Mouse (Mus musculus): ENCODE measurements around the gene Zfr2.

Gene Zfr2

DNA sequence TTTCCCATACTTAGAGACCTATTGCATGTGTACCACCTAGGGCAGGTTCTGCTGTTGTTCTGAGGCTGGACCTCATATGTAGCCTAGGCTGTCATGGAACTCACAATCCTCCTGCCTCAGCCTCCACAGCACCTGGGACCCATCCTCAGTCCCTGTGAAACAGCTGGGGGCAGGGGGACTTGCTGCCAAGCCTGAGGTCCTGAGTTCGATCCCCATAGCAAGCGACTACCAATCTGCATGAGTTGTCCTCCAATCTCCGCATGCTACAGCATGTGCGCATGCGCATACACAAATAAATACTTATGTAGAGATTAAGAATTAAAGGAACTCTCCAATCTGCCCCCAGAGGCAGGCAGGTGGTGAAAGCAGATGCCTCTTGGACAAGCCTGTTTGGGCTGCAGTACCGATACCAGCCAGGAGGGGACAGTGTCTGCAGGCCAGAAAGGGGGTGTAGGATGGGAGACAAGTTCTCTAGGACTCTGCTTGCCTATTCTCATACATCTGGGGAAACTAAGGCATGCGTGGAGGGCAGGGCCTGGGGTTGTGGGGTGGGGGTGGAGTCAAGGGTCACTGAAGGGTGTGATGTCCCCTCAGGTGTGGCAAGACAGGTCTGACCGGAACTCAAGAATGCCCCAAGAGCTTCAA lies 54.7 kb downstream of the Zfr2 start:
- peak; percentile 67 for DNase-seq (ENCODE audit: extremely low spot score)

DNA sequence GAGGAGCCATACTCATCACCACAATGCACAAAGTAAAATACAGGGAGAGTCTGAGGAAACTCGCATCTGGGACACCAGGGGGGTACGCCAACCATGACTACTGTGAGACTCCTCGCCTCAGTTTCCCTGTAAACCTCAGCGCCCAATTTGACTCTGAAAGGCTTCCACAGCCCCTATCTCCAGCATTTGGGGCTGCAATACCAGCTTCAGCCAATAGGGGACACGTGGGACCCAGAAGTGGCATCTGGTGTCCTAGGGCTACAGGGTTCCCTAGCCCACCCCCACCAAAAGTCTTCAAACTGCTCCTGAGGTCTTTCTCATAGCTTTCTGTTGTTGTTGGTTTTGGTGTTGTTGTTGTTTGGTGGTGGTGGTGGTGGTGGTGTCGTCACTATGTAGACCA lies 55.6 kb downstream of the Zfr2 start:
- no peak for DNase-seq (ENCODE audit: extremely low spot score)

DNA sequence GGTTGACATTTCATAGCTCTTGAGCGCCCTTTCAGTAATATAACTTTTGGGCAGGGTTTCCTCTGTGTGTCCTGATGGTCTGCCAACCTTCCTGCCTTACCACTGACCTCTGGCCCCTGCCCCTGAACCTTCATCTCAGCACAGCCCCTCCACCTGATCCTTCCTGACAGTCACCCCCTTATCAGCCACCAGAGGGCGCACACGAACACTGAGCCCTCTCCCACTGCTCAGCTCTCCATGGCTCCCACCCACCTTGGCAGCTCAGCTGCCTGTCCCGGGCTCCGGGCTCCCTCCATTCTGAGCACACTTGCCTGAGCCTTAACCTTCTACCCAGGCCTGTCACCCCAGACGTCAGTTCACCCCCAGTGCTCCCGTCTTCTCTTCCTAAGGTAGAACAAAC lies 56.3 kb downstream of the Zfr2 start:
- DNase-seq (ENCODE audit: extremely low spot score) = peak; percentile 76

DNA sequence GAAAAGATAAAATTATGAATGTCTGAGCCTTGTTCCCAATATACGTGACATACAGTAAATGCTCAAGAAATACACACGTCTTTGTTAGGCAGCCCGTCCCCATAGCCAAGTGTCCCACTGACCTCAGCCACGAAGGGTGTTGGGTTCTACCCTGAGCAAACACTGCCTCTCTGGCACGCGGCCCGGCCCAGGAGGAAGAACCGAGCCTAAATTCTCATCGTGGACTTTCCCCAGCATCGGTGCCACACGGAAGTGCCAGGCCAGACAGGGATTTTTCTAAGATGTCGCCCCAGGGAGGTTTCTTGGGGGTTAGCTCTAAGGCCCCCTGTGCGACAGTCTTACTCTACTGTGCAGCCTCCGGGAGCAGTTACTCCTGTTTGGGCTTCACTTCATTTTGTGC lies 56.9 kb downstream of the Zfr2 start:
- no peak for DNase-seq (ENCODE audit: extremely low spot score)

DNA sequence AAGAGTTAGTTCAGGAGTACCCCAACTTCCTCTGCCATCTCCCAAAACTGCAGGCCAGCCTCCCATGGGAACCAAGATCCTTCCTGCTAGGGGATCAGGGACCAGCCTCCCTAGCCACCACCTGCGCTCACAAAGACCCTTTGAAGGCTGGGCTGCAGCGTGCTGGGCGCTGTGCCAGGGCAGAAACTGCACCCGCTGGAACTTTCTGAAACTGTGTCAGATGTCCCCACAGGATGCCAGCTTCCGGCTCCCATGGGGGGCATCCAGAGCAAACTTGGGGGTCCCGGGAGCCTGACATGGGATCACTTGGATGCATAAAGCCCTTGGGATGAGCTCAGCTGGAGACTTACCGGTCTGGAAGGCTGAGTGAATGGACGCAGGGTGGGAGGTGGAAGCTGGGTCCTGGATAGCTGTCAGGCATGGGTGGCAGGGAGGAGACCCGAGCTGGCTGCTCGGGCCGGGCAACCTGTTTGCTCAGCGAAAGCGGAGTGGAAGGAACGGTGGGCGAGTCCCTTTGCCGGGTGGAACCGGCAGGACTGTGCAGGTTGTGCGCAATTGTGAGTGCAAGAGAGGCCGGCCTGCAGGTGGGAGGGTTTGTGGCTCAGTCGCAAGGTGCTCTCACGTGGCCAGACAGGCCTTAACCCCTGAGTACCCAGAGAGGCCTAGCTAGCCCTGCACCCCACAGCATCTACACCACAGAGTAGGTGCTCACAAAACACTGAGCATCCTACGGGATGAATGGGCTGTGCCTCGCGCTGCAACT lies 57.9 kb downstream of the Zfr2 start:
- DNase-seq (ENCODE audit: extremely low spot score) = no peak

DNA sequence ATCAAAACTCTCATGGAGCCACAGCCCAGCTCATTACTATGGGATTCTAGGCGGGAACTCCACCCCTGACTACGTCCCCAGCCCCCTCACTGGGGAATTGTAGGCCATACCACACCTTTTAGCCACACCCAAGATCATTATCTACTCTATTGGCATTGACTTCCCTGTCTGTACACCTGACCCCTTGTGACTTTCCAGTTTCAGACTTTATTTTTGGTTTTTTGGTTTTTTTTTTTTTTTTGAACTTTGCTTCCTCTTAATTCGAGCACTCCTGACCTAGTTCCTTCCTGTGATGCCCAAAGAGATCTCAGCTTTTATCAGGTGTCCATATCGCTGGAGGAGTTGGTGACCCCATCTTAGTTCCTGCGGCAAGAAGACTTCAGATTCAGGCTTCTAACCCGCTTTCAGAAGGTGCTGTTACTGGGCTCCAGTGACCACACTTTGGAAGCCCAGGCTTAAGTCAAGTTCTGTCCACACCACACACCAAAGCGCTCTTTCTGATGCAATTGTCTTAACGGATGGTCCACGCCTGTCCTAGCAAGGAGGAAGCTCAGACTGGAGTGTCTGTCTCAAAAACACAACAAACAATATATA lies 58.7 kb downstream of the Zfr2 start, which contains the start of gene Tjp3:
Gene Tjp3, minus strand, starts transcription at position 71 of the 594 bp plus-strand sequence.
- DNase-seq (ENCODE audit: extremely low spot score) = no peak

- DNase-seq (ENCODE audit: extremely low spot score) = peak; percentile 100
Measured at GRCm38 (mm10) chr10:81292554-81293333, 59.8 kb downstream of the Zfr2 start, which contains the start of gene Pip5k1c. Pip5k1c (plus strand) TSS chr10:81292963.

GRCm38 (mm10) chr10:81293334-81294030 lies 60.5 kb downstream of the Zfr2 start:
- DNase-seq (ENCODE audit: extremely low spot score) = no peak

DNA sequence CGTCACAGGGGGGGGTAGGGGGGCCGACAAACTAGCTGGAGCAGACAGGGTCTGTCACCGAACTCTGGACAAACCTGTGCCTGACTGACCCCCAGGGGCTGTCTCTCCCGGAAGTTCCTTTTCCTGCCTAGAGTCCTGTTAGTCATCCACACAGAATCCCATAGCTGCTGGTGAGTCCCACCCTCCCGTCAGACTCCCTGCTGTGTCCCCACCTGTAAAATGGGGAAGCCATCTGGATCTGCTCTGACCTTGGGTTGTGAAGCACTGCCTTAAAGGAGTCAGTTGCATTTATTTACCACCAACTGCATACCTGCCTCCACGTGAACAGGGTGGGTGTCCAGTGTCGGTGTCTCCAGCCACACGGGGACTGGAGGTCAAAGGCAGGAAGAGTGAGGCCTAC lies 61.5 kb downstream of the Zfr2 start:
- DNase-seq (ENCODE audit: extremely low spot score) = no peak

GRCm38 (mm10) chr10:81295185-81295584 lies 62.2 kb downstream of the Zfr2 start:
- DNase-seq (ENCODE audit: extremely low spot score) = no peak

GRCm38 (mm10) chr10:81297246-81297645 lies 64.3 kb downstream of the Zfr2 start:
- no peak for DNase-seq (ENCODE audit: extremely low spot score)

- no peak for DNase-seq (ENCODE audit: extremely low spot score)
Measured at GRCm38 (mm10) chr10:81297845-81298244, 64.9 kb downstream of the Zfr2 start.

DNA sequence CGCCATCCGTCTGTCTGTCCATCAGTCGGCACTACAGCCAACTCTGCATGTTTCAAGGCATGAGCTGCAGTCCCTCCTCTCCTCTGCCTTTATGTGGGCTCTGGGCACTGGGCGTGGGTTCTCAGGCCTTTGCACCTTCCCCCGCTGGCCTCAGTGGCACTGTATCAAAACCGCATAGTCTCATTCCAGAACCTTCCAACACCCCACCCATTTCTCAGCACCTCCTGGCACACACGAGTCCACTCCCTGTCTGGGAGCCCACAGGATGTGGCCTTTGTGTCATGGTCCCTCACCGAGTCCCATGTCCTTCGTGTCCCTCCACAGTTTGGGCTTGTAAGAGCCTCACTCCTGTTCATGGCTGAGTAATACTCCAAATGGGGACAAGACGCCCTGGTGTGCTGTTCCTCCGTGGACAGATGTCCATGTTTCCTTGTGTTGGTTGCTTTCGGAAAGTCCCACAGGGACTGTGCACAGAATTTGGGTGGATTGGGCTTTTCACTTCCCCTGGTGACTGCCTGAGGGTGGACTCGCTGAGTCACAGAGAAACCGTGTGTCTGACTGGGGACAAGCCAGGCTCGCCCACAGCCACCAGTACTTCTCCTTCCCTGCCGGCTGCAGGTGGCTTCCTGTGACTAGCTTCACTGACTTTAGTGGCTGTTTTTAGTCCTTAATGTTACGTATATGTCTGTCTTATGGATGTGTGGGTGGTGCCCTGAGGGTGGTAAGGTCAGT lies 65.6 kb downstream of the Zfr2 start:
- DNase-seq (ENCODE audit: extremely low spot score) = no peak

DNA sequence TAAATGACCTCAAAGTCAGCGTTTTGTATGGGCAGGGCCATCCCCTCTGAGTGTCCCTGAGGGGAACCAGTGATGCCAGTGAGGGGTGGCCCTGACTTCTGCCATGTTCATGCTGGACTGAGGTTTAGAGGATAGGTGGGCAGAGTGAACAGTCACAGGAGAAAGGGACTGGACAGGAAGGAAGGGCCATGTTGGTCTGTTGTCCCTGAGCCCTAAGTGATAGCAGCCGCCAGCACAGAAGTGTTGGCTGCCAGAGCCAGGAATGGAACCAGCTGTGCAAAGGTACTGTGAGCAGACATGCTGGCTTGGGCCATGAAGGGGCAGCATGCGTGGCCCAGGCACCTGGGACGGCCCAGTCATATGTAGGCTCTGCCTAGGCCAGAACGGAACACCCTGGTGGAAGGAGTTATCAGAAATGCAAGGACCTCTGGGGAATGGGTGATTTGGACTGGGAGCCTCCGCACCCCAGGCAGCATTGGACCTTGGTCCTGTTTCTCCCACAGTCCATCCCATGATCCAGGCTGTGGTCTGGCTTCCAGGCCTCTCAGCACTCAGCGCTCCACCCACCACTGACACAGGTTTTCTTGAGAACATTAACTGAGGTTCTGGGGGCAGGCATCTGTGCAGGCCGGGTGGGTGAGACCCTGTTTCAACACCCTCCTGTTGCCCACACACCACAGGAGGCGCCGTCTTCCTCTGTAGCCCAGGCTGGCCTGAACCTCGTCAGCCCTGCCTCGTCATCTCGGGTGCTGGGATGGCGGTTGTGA lies 66.8 kb downstream of the Zfr2 start:
- DNase-seq (ENCODE audit: extremely low spot score) = no peak

DNA sequence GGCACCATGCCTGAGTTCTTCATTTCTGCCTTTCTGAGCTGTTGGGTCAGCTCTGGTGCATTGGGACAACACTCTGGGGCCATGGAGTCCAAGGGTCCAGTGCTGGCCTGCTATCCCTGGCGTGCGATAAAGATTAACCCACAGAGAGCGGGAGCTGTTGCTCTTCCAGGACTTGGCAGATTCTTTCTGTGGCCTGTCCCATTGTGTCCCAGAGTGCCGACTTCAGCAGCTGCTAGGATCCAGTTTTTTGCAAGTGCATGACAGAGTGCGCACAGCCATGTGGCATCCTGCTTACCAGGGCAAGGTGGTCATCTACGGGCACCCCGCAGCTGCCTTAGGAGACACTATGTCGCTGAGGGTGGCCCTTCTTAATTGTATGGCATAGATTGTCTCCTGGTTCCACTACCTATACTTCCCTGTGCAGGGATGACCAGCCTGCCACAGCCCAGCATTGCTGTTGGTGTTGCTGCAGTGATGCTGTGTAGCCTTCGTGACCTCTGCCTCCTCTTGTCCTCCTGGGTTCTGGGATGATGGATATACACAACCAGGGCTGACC lies 67.5 kb downstream of the Zfr2 start:
- DNase-seq (ENCODE audit: extremely low spot score) = no peak

DNA sequence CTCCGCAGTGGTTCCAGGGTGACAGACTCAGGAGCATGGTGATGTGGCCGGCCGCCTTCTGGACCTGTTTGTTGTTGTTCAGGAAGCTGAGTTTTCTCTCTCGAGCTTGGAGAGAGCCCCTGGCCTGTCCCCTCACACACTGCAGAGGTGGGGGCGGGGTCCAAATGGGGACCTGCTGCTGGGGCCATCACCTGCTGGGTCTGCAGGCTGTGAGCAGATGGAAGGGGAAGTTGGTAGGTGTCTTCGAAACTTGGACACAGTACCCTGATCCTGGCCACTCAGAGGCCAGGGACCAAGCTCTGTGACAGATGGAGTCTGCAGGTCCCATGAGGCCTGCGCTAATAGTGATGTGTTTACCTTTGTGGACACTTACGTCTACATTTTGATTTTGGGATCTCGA lies 68.4 kb downstream of the Zfr2 start:
- DNase-seq (ENCODE audit: extremely low spot score) = no peak
